In the genomic region with DNA sequence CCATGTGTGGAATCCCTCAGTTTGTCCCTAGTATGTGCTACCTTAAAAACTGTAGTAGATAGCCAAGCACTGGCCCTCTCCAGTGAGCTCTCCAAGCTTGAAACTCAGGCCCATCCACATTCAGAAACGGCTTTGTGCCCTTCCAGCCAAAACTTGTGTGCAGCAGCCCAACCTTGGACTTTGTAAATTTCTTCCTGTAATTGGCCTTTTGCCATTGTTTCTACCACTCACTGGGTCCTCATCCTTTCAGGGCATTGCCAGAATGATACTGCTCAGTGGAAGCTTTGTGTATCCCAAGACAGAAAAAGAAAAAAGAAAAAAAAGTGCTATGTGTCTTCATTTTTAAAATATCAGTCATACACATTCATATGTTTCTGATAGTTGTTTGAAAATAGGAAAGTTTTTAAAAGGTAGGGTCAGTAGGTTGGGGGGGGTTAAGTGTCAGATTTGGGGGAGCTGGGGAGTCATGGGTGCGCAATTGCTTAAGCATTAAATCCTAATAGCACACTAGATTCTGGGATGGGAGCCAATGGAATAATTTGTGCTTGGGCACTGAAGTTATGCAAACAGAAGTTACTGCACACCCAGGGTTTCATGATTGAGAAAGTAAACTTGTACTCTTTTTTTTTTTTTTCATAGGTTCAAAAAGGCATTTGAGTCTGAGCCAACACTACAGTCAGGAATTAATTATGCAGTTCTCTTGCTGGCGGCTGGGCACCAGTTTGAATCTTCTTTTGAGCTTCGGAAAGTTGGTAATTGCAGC, we compare ENCODE assay signal across 8 mouse cellular contexts.
DNase-seq lines count a peak whose midpoint lies in the region; ATAC-seq and TF ChIP-seq lines count a peak whose summit lies in the region.

No protein-coding gene starts in this region.

- no peak for TF ChIP-seq CTCF in lung, embryonic 14.5 days (IDR thresholded peaks at IDR 0.05; ENCODE audit: low read depth)

- 0 out of 2 replicates have a peak, but pooled peaks cover 9% of the 10 kb centered on the region for H3K4me1 ChIP-seq in heart, embryonic 13.5 days
- no peaks in the 10 kb centered on the region for H3K4me1 ChIP-seq in heart, embryonic 11.5 days (ENCODE audit: control insufficient read depth, insufficient read depth, low read length)
- H3K4me1 ChIP-seq in lung, embryonic 14.5 days (ENCODE audit: insufficient read depth), result peaks cover 7% of the 10 kb centered on the region

- H3K27ac ChIP-seq in heart, embryonic 13.5 days (replicated peaks), result peak overlapping the region; percentile 49; the same call in 1 of the 2 replicates
- H3K27ac ChIP-seq in heart, embryonic 11.5 days (ENCODE audit: low read depth, low read length), result no peak overlapping the region
- H3K27ac ChIP-seq in lung, embryonic 14.5 days (ENCODE audit: low read depth), result peak overlapping the region; percentile 52

- H3K9ac ChIP-seq in heart, embryonic 13.5 days, result no peak overlapping the region
- H3K9ac ChIP-seq in heart, embryonic 11.5 days (ENCODE audit: low read depth, low read length), result no peak overlapping the region
- H3K9ac ChIP-seq in lung, embryonic 14.5 days, result no peak overlapping the region

- ATAC-seq in heart, embryonic 13.5 days (ENCODE audit: extremely low read depth, insufficient number of reproducible peaks, low FRiP score, low TSS enrichment), result no peak
- no peak for ATAC-seq in heart, embryonic 11.5 days (replicated peaks; ENCODE audit: insufficient number of reproducible peaks, low FRiP score, low TSS enrichment)
- peak; percentile 86 for ATAC-seq in lung, embryonic 14.5 days (ENCODE audit: insufficient read depth)
- ATAC-seq in erythroid progenitor cell, adult 5-6 weeks (replicated peaks; ENCODE audit: low FRiP score, poor library complexity, severe bottlenecking), result no peak

- H3K4me3 ChIP-seq in heart, embryonic 13.5 days, result no peak overlapping the region
- no peak overlapping the region for H3K4me3 ChIP-seq in heart, embryonic 11.5 days (ENCODE audit: low read depth, low read length)
- no peak overlapping the region for H3K4me3 ChIP-seq in lung, embryonic 14.5 days (ENCODE audit: low read depth, low read length)

- DNase-seq in NIH3T3 (ENCODE audit: low read depth), result peak; percentile 90
- DNase-seq in gonadal fat pad, adult 2 months (ENCODE audit: low read depth), result peak; percentile 89
- DNase-seq in lung, embryonic 14.5 days, result peak; percentile 91
- DNase-seq in left cerebral cortex, adult 9 months (ENCODE audit: low spot score in 2 of 2), result no peak
- DNase-seq in cerebellum, postnatal 10 days, result no peak

- 62% methylated on average over 4 of the region's 4 CpGs for WGBS in heart, embryonic 13.5 days
- 82% methylated on average over 4 of the region's 4 CpGs for WGBS in heart, embryonic 11.5 days (ENCODE audit: insufficient replicate concordance)
- 23% methylated on average over 4 of the region's 4 CpGs for WGBS in lung, embryonic 14.5 days

- H3K4me2 ChIP-seq in heart, embryonic 13.5 days, result no peak overlapping the region
- H3K4me2 ChIP-seq in heart, embryonic 11.5 days, result no peak overlapping the region
- no peak overlapping the region for H3K4me2 ChIP-seq in lung, embryonic 14.5 days

- H3K9me3 ChIP-seq in heart, embryonic 13.5 days, result no peaks in the 10 kb centered on the region
- H3K9me3 ChIP-seq in heart, embryonic 11.5 days (replicated peaks; ENCODE audit: control insufficient read depth, low read length), result no peaks in the 10 kb centered on the region
- H3K9me3 ChIP-seq in lung, embryonic 14.5 days (ENCODE audit: low read depth, low read length), result no peaks in the 10 kb centered on the region

- peaks cover 8% of the 10 kb centered on the region; the same call in 1 of the 2 replicates for H3K36me3 ChIP-seq in heart, embryonic 13.5 days
- no peaks in the 10 kb centered on the region for H3K36me3 ChIP-seq in heart, embryonic 11.5 days (ENCODE audit: control insufficient read depth, insufficient read depth, low read length)
- no peaks in the 10 kb centered on the region for H3K36me3 ChIP-seq in lung, embryonic 14.5 days (ENCODE audit: insufficient read depth)

- no peaks in the 10 kb centered on the region for H3K27me3 ChIP-seq in heart, embryonic 13.5 days (replicated peaks)
- no peaks in the 10 kb centered on the region for H3K27me3 ChIP-seq in heart, embryonic 11.5 days (ENCODE audit: control insufficient read depth, insufficient read depth, low read length)
- H3K27me3 ChIP-seq in lung, embryonic 14.5 days (ENCODE audit: insufficient read depth, low read length), result no peaks in the 10 kb centered on the region

Comparison
In these comparisons a context has a peak if more than half of its experiments do, and no peak if none do; other contexts are left out.
1. DNase-seq: peak in NIH3T3 (single experiment), gonadal fat pad, adult 2 months (single experiment) and lung, embryonic 14.5 days (single experiment); none in left cerebral cortex, adult 9 months (0 of 2) and cerebellum, postnatal 10 days (0 of 2).